Mouse (Mus musculus) gastrocnemius, adult 8-10 months (tissue): ENCODE measurements around the gene Tanc1. TPM values are rescaled to one million over a fixed set of nuclear protein-coding genes. Genes with fewer than 3 reads are reported as not detected.

Experiments
- DNase-seq, 2 experiments: peaks; one replicate each; pipeline ENCODE4 v3.0.0; 2022; ENCODE audit warnings: low spot score in 2 of 2
- total RNA-seq, 4 experiments: library from RNA; stranded (reverse); gene quantifications; 2 replicates each; pipeline ENCODE4 v1.2.4; 2022

Gene Tanc1
- total RNA-seq, 4 experiments from 2014 or later = 4.4 to 10.5 (median 6.5) TPM

GRCm38 (mm10) chr2:59788704-59789500 is 177.1 kb downstream of the Tanc1 start:
- no peak for DNase-seq

- no peak for DNase-seq
These were observed 179.8 kb downstream of the Tanc1 start for GRCm38 (mm10) chr2:59791596-59791995.

GRCm38 (mm10) chr2:59793337-59793736 is 181.5 kb downstream of the Tanc1 start:
- DNase-seq = no peak

- no peak for DNase-seq
These were observed 183.0 kb downstream of the Tanc1 start for GRCm38 (mm10) chr2:59794838-59795237.

GRCm38 (mm10) chr2:59798934-59799532 is 187.2 kb downstream of the Tanc1 start:
- DNase-seq = no peak

- no peak for DNase-seq
These were observed 187.7 kb downstream of the Tanc1 start for GRCm38 (mm10) chr2:59799572-59799971.

GRCm38 (mm10) chr2:59800481-59801266 is 188.8 kb downstream of the Tanc1 start:
- no peak for DNase-seq

GRCm38 (mm10) chr2:59802722-59803387 is 191.0 kb downstream of the Tanc1 start:
- no peak for DNase-seq

- DNase-seq = no peak
These were observed 193.8 kb downstream of the Tanc1 start for GRCm38 (mm10) chr2:59805595-59805994.

- no peak for DNase-seq
These were observed 194.2 kb downstream of the Tanc1 start for GRCm38 (mm10) chr2:59806038-59806437.

GRCm38 (mm10) chr2:59808608-59809007 is 196.8 kb downstream of the Tanc1 start:
- no peak for DNase-seq

- no peak for DNase-seq
These were observed 198.2 kb downstream of the Tanc1 start for GRCm38 (mm10) chr2:59810039-59810438.

GRCm38 (mm10) chr2:59811247-59811646 is 199.4 kb downstream of the Tanc1 start:
- no peak for DNase-seq

GRCm38 (mm10) chr2:59812641-59813040 is 200.8 kb downstream of the Tanc1 start:
- DNase-seq = no peak

GRCm38 (mm10) chr2:59813457-59813856 is 201.6 kb downstream of the Tanc1 start:
- no peak for DNase-seq

- DNase-seq = no peak
These were observed 203.2 kb downstream of the Tanc1 start for GRCm38 (mm10) chr2:59814997-59815396.

- no peak for DNase-seq
These were observed 206.8 kb downstream of the Tanc1 start for GRCm38 (mm10) chr2:59818663-59819062.

- DNase-seq = no peak
These were observed 207.6 kb downstream of the Tanc1 start for GRCm38 (mm10) chr2:59819415-59819814.

GRCm38 (mm10) chr2:59820088-59820487 is 208.2 kb downstream of the Tanc1 start:
- DNase-seq = no peak

- DNase-seq = no peak
These were observed 209.2 kb downstream of the Tanc1 start for GRCm38 (mm10) chr2:59821044-59821443.

GRCm38 (mm10) chr2:59824289-59824688 is 212.4 kb downstream of the Tanc1 start:
- DNase-seq = no peak

GRCm38 (mm10) chr2:59825380-59825779 is 213.5 kb downstream of the Tanc1 start:
- DNase-seq = no peak
